Mouse (Mus musculus): ENCODE measurements around the gene Pfn2. TPM values are rescaled to one million over a fixed set of nuclear protein-coding genes. Genes with fewer than 3 reads are reported as not detected.
"Not testable (repeated sequence)": the region's sequence is repeated elsewhere in the genome, so short reads cannot be mapped to it uniquely, and the experiment has no call there.

Pfn2 gene
- 10 to 100 TPM; 34.3 to 34.7 TPM for total RNA-seq (2021)

DNA sequence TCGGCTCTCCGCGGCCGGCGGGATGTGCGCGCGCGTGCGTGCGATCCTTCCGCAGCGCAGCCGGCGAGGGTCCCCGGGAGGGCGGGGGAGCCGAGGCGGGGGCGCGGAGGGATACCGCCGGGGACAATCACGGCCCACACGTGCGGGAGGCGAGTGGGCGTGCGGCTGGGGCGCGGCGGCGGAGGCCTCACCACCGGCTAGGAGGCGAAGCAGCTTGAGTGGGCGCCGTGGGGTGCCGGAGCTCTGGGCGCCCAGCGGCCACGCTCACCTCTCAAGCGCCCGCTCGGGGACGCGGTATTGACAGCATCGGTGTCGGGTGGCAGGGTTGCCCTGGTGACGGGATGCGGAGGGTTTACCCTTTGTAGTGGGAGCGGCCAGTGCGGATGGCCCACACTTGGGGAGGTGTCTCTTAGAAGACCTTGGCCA lies at the start of gene Pfn2:
Gene Pfn2 (minus strand): TSS at position 320 of the 426 bp plus-strand sequence.
- intact Hi-C loops (cut with DNase I) = loop anchor here (10.0 kb wide), 3 partner anchors 183 to 647 kb away; partner anchors contain the start of gene Tsc22d2
- DNase-seq (ENCODE audit: low spot score) = peak; percentile 51

DNA sequence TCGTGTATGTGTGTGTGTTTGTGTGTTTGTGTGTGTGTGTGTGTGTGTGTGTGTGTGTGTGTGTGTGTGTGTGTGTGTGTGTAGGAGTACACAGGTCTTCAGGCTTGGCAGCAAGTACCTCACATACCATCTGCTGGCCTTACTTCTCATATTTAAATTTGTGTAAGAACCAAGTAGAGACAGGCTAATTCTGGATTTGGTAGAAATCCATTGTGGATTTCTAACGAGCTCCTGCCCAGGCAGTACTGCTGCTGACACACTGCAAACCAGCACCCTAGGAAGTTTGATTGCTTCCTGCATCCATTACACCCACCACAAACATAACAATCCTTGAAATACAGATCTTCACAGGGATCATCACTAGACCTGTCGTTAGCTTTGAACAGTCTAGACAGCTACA lies 35.1 kb upstream of the Pfn2 start:
- intact Hi-C loops (cut with DNase I) = no loop called here
- no peak for DNase-seq (ENCODE audit: low spot score)

DNA sequence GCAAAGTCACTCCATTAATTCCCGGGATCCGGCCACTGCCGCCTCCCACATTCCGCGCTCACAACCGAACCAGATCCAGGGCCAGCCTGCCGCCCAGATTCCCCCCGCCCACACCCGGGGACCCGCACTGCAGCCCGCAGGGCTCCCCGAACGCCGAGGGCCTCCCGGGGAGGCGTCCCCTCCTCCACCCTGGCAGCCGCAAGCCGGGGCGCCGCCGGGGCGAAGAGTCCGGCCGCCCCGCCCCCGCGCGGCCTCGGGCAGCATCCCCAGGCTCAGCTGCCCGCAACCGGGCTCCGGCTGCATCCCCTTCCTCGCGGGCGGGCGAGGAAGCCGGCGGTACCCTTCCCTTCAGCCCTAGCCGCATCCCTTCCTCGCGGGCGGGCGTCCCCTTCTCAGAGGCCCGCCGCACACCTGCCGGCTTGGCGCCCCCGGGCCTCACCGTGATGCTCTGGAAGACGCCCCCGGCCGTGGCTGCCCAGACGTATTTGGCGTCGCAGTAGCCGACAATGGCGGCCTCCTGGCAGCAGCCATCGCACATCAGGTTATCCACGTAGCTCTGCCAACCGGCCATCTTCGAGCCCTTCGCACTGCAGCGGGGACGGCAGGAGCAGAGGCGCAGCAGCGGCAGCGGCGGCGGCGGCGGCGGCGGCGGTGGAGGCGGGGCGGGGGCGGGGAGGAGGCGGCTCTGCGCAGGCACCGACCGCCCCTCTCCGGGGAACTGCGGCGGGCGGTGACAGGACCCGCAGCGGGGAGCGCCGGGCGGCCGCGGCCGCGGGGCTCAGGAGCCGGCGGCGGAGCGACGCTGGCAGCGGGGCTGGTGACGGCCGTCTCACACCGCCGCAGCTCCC lies 743 bp downstream of the Pfn2 start:
- intact Hi-C loops (cut with DNase I) = loop anchor here (10.0 kb wide), 3 partner anchors 182 to 648 kb away; partner anchors contain the start of gene Tsc22d2
- peak; percentile 19 for DNase-seq (ENCODE audit: low spot score)

DNA sequence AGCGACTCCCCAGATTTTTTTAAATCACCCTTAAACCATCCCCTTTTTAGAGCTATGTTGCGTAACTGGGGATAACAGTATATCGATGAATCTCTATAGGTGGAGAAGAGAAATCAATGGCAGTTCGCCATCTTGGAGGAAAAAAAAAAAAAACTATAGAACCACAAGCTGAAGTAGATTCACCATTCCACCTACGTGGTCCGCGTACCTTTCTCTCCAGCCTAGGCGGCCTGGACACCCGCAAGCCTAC lies 1.3 kb downstream of the Pfn2 start:
- intact Hi-C loops (cut with DNase I) = loop anchor here (10.0 kb wide), 3 partner anchors 182 to 648 kb away; partner anchors contain the start of gene Tsc22d2
- DNase-seq (ENCODE audit: low spot score) = no peak

DNA sequence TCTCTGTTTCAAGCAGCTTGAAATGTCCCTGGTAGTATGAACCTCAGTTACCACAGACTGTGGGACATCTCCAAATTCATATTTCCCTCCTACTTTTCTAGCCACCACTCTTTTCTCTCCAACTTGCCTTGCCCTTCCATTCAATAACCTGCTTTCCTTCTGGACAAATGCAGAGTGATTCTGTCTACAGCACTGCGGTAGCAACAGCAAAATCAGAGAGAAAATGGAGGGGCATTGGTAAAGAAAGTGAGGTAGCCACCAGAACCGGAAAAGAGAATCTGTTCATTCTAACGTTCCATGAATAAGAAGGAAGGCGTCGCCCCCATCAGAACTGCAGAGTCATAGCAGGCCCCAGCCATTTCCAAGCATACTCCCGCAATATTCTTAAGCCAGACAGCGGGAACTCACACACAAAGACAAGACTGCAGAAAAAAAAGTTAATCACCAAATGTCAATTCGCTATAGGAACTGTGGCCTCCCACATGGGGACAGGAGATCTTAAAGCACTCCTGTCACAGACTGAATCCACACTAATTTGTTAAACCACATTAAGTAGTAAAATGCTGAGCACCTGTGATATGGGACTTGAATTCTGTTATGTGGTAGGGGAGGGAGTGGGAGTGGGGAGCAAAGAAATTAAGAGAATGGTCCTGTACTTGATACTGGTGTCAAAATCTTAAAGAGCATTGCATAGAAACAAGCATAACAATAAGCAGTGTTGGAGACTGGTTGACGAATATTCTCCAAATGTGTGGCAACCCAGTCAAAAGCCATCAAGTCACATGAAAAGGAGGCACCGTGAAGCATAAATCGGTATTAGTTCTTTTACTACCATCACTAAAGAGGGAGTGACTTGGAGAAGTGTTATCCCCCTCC lies 1.9 kb downstream of the Pfn2 start:
- intact Hi-C loops (cut with DNase I) = loop anchor here (10.0 kb wide), 3 partner anchors 181 to 649 kb away; partner anchors contain the start of gene Tsc22d2
- no peak for DNase-seq (ENCODE audit: low spot score)

DNA sequence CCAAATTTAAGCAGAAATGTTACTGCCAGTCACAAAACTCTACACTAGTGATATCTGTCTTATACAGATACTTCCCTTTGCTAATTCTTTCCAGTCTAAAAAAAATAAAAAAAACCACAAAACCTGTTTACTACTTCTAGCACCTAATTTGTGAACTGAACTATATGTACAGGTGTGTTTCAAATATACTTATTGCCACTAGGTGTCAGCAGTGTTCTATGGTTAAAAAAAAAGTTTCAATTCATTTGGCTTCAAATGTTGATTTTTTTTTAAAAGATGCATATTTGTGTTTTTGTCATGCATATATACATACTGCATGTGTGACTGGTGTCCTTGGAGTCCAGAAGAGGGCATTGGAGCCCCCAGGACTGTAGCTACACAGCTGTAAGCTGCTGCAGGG lies 4.1 kb downstream of the Pfn2 start:
- intact Hi-C loops (cut with DNase I) = loop anchor here (1.0 to 10.0 kb wide), 4 partner anchors 179 to 651 kb away; partner anchors contain the start of gene Tsc22d2
- DNase-seq (ENCODE audit: low spot score) = no peak

DNA sequence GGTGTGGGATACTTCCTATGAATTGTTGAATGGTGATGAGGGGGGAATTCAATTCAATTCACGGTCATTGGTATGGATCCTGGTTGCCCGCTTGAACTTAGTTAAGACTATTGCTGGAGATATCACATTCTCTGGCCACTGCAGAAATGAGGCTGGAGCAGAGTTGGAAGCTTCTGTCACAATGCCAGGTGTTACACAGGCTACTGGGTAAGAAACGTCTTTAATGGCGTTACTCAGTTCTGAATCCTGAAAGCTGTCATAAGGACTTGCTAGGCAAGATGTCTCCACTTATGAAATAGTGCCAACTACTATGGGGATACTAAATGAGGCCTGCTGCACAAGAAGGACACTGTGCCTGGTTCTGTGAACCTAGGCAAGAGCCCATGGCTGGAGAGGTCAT lies 11.0 kb downstream of the Pfn2 start:
- no peak for DNase-seq (ENCODE audit: low spot score)
- intact Hi-C loops (cut with DNase I) = no loop called here

DNA sequence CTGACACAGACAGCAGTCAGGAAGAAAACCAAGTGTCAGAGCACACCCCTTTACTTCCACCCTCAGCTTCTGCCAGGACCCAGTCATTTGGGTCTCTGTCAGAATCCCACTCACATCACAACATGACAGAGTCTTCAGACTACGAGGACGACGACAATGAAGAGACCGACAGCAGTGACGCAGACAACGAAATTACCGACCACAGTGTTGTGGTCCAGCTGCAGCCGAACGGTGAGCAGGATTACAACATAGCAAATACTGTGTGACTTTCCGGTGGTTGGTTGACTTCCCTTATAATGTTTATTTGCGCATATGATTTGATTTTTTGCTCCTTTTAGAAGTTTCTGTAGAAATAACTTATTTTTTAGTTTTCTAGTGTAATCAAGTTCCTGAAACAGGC lies 14.3 kb downstream of the Pfn2 start:
- no peak for DNase-seq (ENCODE audit: low spot score)
- intact Hi-C loops (cut with DNase I) = no loop called here

DNA sequence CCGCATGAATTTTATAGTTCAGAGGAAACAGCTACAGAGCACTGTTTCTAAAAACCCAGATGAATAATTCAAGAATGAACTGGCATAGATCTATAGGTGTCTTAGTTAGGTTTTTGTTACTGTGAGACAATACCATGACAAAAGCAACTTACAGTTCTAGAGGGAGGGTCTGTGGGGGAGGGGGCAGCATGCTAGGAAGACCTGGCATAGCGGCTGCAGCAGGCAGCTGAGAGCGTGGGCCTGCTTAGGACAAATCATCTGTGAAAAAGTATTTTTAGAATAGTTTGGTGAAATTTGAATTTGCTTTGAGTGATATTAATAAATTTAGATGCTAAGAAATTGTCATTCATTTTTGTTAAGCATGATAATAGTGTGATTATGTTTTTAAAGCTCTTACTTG lies 22.0 kb downstream of the Pfn2 start:
- intact Hi-C loops (cut with DNase I) = no loop called here
- DNase-seq (ENCODE audit: low spot score) = no peak

DNA sequence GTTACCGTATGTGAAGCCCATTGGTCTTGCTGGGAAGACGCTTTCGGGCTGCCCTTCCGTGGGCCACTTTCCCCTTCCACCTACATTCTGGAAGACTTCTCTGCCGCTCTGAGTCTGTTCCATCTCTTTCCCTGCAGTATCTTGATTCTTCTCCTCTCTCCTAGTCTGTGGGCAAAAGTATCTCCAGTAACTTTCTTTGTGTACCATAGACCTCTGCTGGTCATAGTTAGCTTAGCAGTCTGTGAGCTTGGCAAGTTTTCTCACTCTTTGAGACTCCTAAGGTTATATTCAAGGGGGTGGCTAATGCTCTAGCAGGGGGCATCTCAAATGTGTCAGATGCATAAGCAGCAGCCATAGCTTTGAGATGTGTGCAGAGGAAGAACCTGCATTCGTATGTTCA lies 32.4 kb downstream of the Pfn2 start:
- intact Hi-C loops (cut with DNase I) = loop anchor here (2.0 kb wide), 1 partner anchor 149 kb away; no protein-coding TSS in a partner anchor
- DNase-seq (ENCODE audit: low spot score) = no peak

DNA sequence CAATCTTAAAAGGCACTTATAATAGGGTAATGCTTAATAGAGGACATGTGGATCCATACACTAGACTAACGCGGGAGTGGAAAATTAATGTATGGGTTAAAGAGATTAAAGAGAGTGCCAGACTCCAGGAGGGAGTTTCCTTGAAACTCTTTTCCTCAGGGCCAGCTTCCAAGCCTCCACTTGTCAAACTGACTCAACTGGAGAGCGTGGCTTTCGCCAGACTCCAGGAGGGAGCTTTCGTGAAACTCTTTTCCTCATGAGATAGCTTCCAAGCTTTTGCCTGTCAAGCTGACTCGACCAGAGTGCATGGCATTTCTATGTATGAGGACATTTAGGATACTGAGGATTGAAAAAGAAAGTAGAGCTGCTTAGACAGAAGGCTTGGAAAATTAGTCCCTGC lies 52.8 kb downstream of the Pfn2 start:
- DNase-seq (ENCODE audit: low spot score); intact Hi-C loops (cut with DNase I): not testable (repeated sequence)

Other genes with a start within 250 kb of the Pfn2 start
- gene Commd2, start 196.4 kb downstream of the Pfn2 start, total RNA-seq (2021) = 10 to 100 TPM; 13.8 to 14.2 TPM
- not detected for gene Ankub1, start 155.3 kb downstream of the Pfn2 start, total RNA-seq (2021)
- 10 to 100 TPM; 61.4 to 67.8 TPM for gene Rnf13, start 112.0 kb downstream of the Pfn2 start, total RNA-seq (2021)